Mouse (Mus musculus) MEL (cell line): ENCODE data around the gene Ptprn2. TPM values are rescaled to one million over a fixed set of nuclear protein-coding genes. Genes with fewer than 3 reads are reported as not detected.

ENCODE experiments used
- DNase-seq: peaks from one replicate; pipeline ENCODE4 v3.0.0; 2011; ENCODE audit warnings: low read depth, low spot score
- H3K27ac ChIP-seq: 2 replicates; pipeline ENCODE4 v1.5.1; 2012; ENCODE audit warnings: low read depth, mild to moderate bottlenecking, control low read depth, low read length, moderate library complexity; ENCODE audit not compliant: control insufficient read depth
- H3K27me3 ChIP-seq, 2 experiments: fragments of 150-350 bp in 1 of 2; sonication (generic) in 1 of 2; 2 replicates each; pipeline ENCODE4 v1.6.1; 2012; ENCODE audit warnings: low read length in 2 of 2, mild to moderate bottlenecking in 2 of 2, improper control_type of control experiment in 1 of 2, moderate library complexity in 1 of 2; ENCODE audit not compliant: insufficient read depth in 2 of 2, control insufficient read depth in 1 of 2
- H3K36me3 ChIP-seq, 2 experiments: 2 replicates each; pipeline ENCODE4 v1.6.1; 2012 to 2014; ENCODE audit warnings: low read length in 2 of 2, improper control_type of control experiment in 1 of 2, inconsistent platforms in 1 of 2, mild to moderate bottlenecking in 1 of 2; ENCODE audit not compliant: insufficient read depth in 2 of 2, control insufficient read depth in 1 of 2
- H3K4me1 ChIP-seq, 2 experiments: fragments of 150-350 bp in 1 of 2; sonication (generic) in 1 of 2; 2 replicates each; pipeline ENCODE4 v1.6.1; 2012; ENCODE audit warnings: low read length in 2 of 2, improper control_type of control experiment in 1 of 2, mild to moderate bottlenecking in 1 of 2; ENCODE audit not compliant: insufficient read depth in 2 of 2, control insufficient read depth in 1 of 2
- H3K4me3 ChIP-seq, 2 experiments: fragments of 150-350 bp in 1 of 2; sonication (generic) in 1 of 2; 2 replicates each; pipeline ENCODE4 v1.5.1; 2012; ENCODE audit warnings: low read depth in 2 of 2, low read length in 2 of 2, mild to moderate bottlenecking in 2 of 2, moderate library complexity in 2 of 2, control low read depth in 1 of 2, improper control_type of control experiment in 1 of 2; ENCODE audit not compliant: control insufficient read depth in 1 of 2, insufficient read depth in 1 of 2
- H3K79me2 ChIP-seq: 2 replicates; pipeline ENCODE4 v1.6.1; 2012; ENCODE audit warnings: mild to moderate bottlenecking, low read length, moderate library complexity; ENCODE audit not compliant: control insufficient read depth, poor library complexity, insufficient read depth
- H3K9ac ChIP-seq: 2 replicates; pipeline ENCODE4 v1.6.1; 2012; ENCODE audit warnings: low read depth, mild to moderate bottlenecking, control low read depth, low read length, moderate library complexity; ENCODE audit not compliant: control insufficient read depth, poor library complexity, severe bottlenecking
- H3K9me3 ChIP-seq: fragments of 150-350 bp; sonication (generic); replicated peaks from 2 replicates; pipeline ENCODE4 v1.6.1; 2012; ENCODE audit warnings: mild to moderate bottlenecking, low read length, improper control_type of control experiment, moderate library complexity; ENCODE audit not compliant: insufficient read depth
- BHLHE40 ChIP-seq: IDR thresholded peaks from 2 replicates; pipeline ENCODE4 v1.6.1; 2012; ENCODE audit warnings: low read depth, mild to moderate bottlenecking, inconsistent platforms, low read length, improper control_type of control experiment, borderline replicate concordance
- CHD1 ChIP-seq: IDR thresholded peaks from 2 replicates; pipeline ENCODE4 v1.6.1; 2012; ENCODE audit warnings: low read depth, mild to moderate bottlenecking, inconsistent platforms, low read length, improper control_type of control experiment
- CHD2 ChIP-seq: IDR thresholded peaks from 2 replicates; pipeline ENCODE4 v1.6.1; 2011; ENCODE audit warnings: low read length, improper control_type of control experiment
- CTCF ChIP-seq, 3 experiments: IDR thresholded peaks in 2 of 3; conservative IDR thresholded peaks in 1 of 3; 2 replicates each; pipeline ENCODE4 v1.5.1; 2011 to 2012; ENCODE audit warnings: low read length in 3 of 3, low read depth in 2 of 3, mild to moderate bottlenecking in 2 of 3, improper control_type of control experiment in 1 of 3, inconsistent platforms in 1 of 3, mixed read lengths in 1 of 3, moderate library complexity in 1 of 3; ENCODE audit not compliant: control insufficient read depth in 1 of 3, insufficient read depth in 1 of 3, poor library complexity in 1 of 3, severe bottlenecking in 1 of 3
- E2F4 ChIP-seq: IDR thresholded peaks from 2 replicates; pipeline ENCODE4 v1.6.1; 2011; ENCODE audit warnings: low read depth, low read length, improper control_type of control experiment, borderline replicate concordance
- ELF1 ChIP-seq: IDR thresholded peaks from 2 replicates; pipeline ENCODE4 v1.6.1; 2014; ENCODE audit warnings: low read depth, mild to moderate bottlenecking, inconsistent platforms, low read length, improper control_type of control experiment, moderate library complexity
- EP300 ChIP-seq, 2 experiments: IDR thresholded peaks; 2 replicates each; pipeline ENCODE4 v1.6.1; 2011; ENCODE audit warnings: improper control_type of control experiment in 2 of 2, low read length in 2 of 2, low read depth in 1 of 2, mild to moderate bottlenecking in 1 of 2
- ETS1 ChIP-seq: IDR thresholded peaks from 2 replicates; pipeline ENCODE4 v1.6.1; 2012; ENCODE audit warnings: low read depth, mild to moderate bottlenecking, inconsistent platforms, low read length, improper control_type of control experiment, moderate library complexity
- GABPA ChIP-seq: IDR thresholded peaks from 2 replicates; pipeline ENCODE4 v1.6.1; 2012; ENCODE audit warnings: low read depth, mild to moderate bottlenecking, inconsistent platforms, low read length, improper control_type of control experiment, moderate library complexity
- GATA1 ChIP-seq: IDR thresholded peaks from 2 replicates; pipeline ENCODE4 v1.6.1; 2011; ENCODE audit warnings: low read depth, low read length, improper control_type of control experiment
- HCFC1 ChIP-seq: IDR thresholded peaks from 2 replicates; pipeline ENCODE4 v1.6.1; 2012; ENCODE audit warnings: low read depth, mild to moderate bottlenecking, inconsistent platforms, low read length, improper control_type of control experiment, moderate library complexity
- KAT2A ChIP-seq: conservative IDR thresholded peaks from 2 replicates; pipeline ENCODE4 v1.6.1; 2012; ENCODE audit warnings: low read depth, low read length, improper control_type of control experiment, inconsistent platforms
- MAFK ChIP-seq: IDR thresholded peaks from 2 replicates; pipeline ENCODE4 v1.6.1; 2011; ENCODE audit warnings: low read depth, mild to moderate bottlenecking, low read length, improper control_type of control experiment, borderline replicate concordance
- MAX ChIP-seq: IDR thresholded peaks from 2 replicates; pipeline ENCODE4 v1.6.1; 2011; ENCODE audit warnings: low read length, improper control_type of control experiment
- MEF2A ChIP-seq: IDR thresholded peaks from 2 replicates; pipeline ENCODE4 v1.6.1; 2014; ENCODE audit warnings: low read depth, mild to moderate bottlenecking, inconsistent platforms, low read length, improper control_type of control experiment; ENCODE audit not compliant: poor library complexity, insufficient replicate concordance, severe bottlenecking; ENCODE audit errors: extremely low read depth
- MYC ChIP-seq: IDR thresholded peaks from 2 replicates; pipeline ENCODE4 v1.6.1; 2011; ENCODE audit warnings: low read depth, mild to moderate bottlenecking, low read length, improper control_type of control experiment, moderate library complexity
- NELFE ChIP-seq: IDR thresholded peaks from 2 replicates; pipeline ENCODE4 v1.6.1; 2011; ENCODE audit warnings: low read depth, low read length, improper control_type of control experiment
- NRF1 ChIP-seq: IDR thresholded peaks from 2 replicates; pipeline ENCODE4 v1.6.1; 2014; ENCODE audit warnings: low read depth, mild to moderate bottlenecking, inconsistent platforms, low read length, improper control_type of control experiment, moderate library complexity; ENCODE audit not compliant: poor library complexity, insufficient read depth, severe bottlenecking
- SMC3 ChIP-seq: IDR thresholded peaks from 2 replicates; pipeline ENCODE4 v1.6.1; 2011; ENCODE audit warnings: low read depth, low read length, improper control_type of control experiment
- UBTF ChIP-seq: IDR thresholded peaks from 2 replicates; pipeline ENCODE4 v1.6.1; 2012; ENCODE audit warnings: low read depth, mild to moderate bottlenecking, inconsistent platforms, low read length, improper control_type of control experiment, moderate library complexity, borderline replicate concordance; ENCODE audit not compliant: insufficient read depth
- USF2 ChIP-seq, 2 experiments: IDR thresholded peaks; 2 replicates each; pipeline ENCODE4 v1.6.1; 2011 to 2012; ENCODE audit warnings: improper control_type of control experiment in 2 of 2, low read length in 2 of 2, borderline replicate concordance in 1 of 2, inconsistent platforms in 1 of 2, low read depth in 1 of 2, mild to moderate bottlenecking in 1 of 2; ENCODE audit not compliant: insufficient read depth in 1 of 2
- ZC3H11A ChIP-seq: IDR thresholded peaks from 2 replicates; pipeline ENCODE4 v1.6.1; 2012; ENCODE audit warnings: low read depth, mild to moderate bottlenecking, inconsistent platforms, low read length, improper control_type of control experiment
- ZKSCAN1 ChIP-seq: IDR thresholded peaks from 2 replicates; pipeline ENCODE4 v1.6.1; 2012; ENCODE audit warnings: low read depth, mild to moderate bottlenecking, inconsistent platforms, low read length, improper control_type of control experiment, moderate library complexity
- ZMIZ1 ChIP-seq: IDR thresholded peaks from 2 replicates; pipeline ENCODE4 v1.6.1; 2012; ENCODE audit warnings: low read depth, mild to moderate bottlenecking, inconsistent platforms, low read length, improper control_type of control experiment, moderate library complexity
- polyA plus RNA-seq, 2 experiments: library from polyadenylated mRNA; stranded (reverse) in 1 of 2; unstranded in 1 of 2; fragments of >175 nt in 1 of 2; fragments of >200 nt in 1 of 2; gene quantifications; 2 replicates each; pipeline versions ENCODE4 v1.2.1 to v1.2.4; 2012; ENCODE audit warnings: low replicate concordance in 2 of 2, low read depth in 1 of 2; ENCODE audit not compliant: insufficient read length in 2 of 2, insufficient read depth in 1 of 2, missing spikeins in 1 of 2
- total RNA-seq: library from RNA; depleted of rRNA; stranded (reverse); fragments of 300-350 nt; gene quantifications from 2 replicates; pipeline ENCODE4 v1.2.3, GENCODE M21; 2012

Gene Ptprn2
- total and polyA plus RNA-seq, 3 experiments = not detected

DNA sequence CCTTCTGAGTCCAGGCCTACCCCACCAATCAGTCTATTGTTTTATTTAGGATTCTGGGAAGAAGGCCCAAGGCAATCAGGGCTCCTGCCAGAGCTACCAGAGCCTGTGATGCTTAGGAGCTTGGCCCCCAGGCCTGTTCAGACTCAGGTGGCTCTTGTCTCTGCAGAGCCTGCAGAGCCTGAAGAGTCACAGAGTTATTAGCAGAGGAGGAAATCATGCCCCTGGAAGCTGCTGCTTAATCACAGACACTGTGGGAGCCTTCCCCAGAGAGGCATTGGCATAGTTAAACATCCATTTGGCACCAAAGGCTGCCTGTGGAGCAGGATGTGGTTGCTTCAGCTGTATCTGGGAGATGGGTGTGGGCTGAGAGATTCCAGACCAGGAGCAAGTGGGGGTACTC is 30.3 kb downstream of the Ptprn2 start:
- DNase-seq = no peak
- TF ChIP-seq ZMIZ1 (no peak), EP300 (IDR thresholded peaks at IDR 0.05; ENCODE audit: low read depth in 1 of 2, low read length in 2 of 2) (no peak), ZKSCAN1 (no peak), E2F4 (no peak), NELFE (no peak), KAT2A (no peak), MAX (no peak), CHD1 (no peak), ETS1 (no peak), USF2 (IDR thresholded peaks at IDR 0.05; ENCODE audit: borderline replicate concordance in 1 of 2, insufficient read depth in 1 of 2, low read depth in 1 of 2, low read length in 2 of 2) (no peak), BHLHE40 (no peak), MAFK (no peak)
- Histone ChIP-seq H3K4me1 (no peaks in the 10 kb centered on the region), H3K36me3 (no peaks in the 10 kb centered on the region), H3K9ac (no peak overlapping the region), H3K79me2 (no peaks in the 10 kb centered on the region), H3K27ac (no peak overlapping the region), H3K4me3 (no peak overlapping the region), H3K9me3 (no peaks in the 10 kb centered on the region), H3K27me3 (no peaks in the 10 kb centered on the region)

GRCm38 (mm10) chr12:116528861-116529260 is 43.3 kb downstream of the Ptprn2 start:
- TF ChIP-seq NELFE = no peak
- TF ChIP-seq NRF1 = no peak
- no peak overlapping the region for H3K4me3 ChIP-seq
- no peaks in the 10 kb centered on the region for H3K4me1 ChIP-seq
- DNase-seq = no peak
- H3K27me3 ChIP-seq = peaks cover 0 to 1% of the 10 kb centered on the region in 2 experiments; a peak in 2 of 4 replicates
- no peak overlapping the region for H3K9ac ChIP-seq
- H3K9me3 ChIP-seq = no peaks in the 10 kb centered on the region
- H3K79me2 ChIP-seq = no peaks in the 10 kb centered on the region
- no peak overlapping the region for H3K27ac ChIP-seq
- no peaks in the 10 kb centered on the region for H3K36me3 ChIP-seq

DNA sequence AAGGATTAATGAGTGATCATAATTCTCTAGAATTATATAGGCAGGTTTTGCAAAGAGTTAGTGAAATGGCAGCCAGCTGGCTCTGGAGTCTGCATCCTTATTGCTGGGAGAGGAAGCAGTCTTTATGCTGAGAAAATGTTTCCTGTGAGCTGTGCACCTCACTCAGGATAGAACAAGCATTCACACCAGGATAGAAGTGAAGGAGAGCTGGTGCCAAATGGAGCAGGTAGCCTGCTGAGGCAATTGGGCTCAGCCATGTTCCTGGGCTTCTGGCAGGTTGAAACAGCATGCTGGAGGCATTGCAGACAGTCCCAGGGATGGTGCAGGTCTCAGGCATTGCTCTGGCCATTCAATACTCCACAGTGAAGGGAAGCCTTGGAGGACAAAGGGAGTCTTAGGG is 47.8 kb downstream of the Ptprn2 start:
- no peaks in the 10 kb centered on the region for H3K4me1 ChIP-seq
- no peak overlapping the region for H3K9ac ChIP-seq

More for the DNA sequence above, 47.8 kb downstream of the Ptprn2 start:
- TF ChIP-seq ZC3H11A (no peak), HCFC1 (no peak), ELF1 (no peak), SMC3 (no peak), ZKSCAN1 (no peak), CTCF (IDR thresholded peaks at IDR 0.05 in 2 of 3, conservative IDR thresholded peaks at IDR 0.05 in 1 of 3; ENCODE audit: control insufficient read depth in 1 of 3, insufficient read depth in 1 of 3, low read depth in 2 of 3, low read length in 3 of 3, poor library complexity in 1 of 3, severe bottlenecking in 1 of 3) (no peak), MYC (no peak), CHD2 (no peak), UBTF (no peak), E2F4 (no peak), MEF2A (no peak), CHD1 (no peak), GABPA (no peak), USF2 (IDR thresholded peaks at IDR 0.05; ENCODE audit: borderline replicate concordance in 1 of 2, insufficient read depth in 1 of 2, low read depth in 1 of 2, low read length in 2 of 2) (no peak), GATA1 (no peak)
- Histone ChIP-seq H3K27me3 (peaks cover 0 to 1% of the 10 kb centered on the region in 2 experiments; a peak in 1 of 4 replicates), H3K4me3 (no peak overlapping the region), H3K9me3 (no peaks in the 10 kb centered on the region), H3K27ac (no peak overlapping the region), H3K79me2 (no peaks in the 10 kb centered on the region), H3K36me3 (no peaks in the 10 kb centered on the region)
- no peak for DNase-seq
